ENCODE assay signal across 8 mouse cellular contexts in genomic region chr19:5097521-5098362, GRCm38 (mm10). TPM values are rescaled to one million over a fixed set of nuclear protein-coding genes. Genes with fewer than 3 reads are reported as not detected.
DNase-seq lines count a peak whose midpoint lies in the region; ATAC-seq and TF ChIP-seq lines count a peak whose summit lies in the region.

No protein-coding gene starts in this region.

- no peaks in the 10 kb centered on the region for H3K9me3 ChIP-seq in kidney, postnatal 0 days (replicated peaks; ENCODE audit: low read length)
- no peaks in the 10 kb centered on the region for H3K9me3 ChIP-seq in neural tube, embryonic 11.5 days (ENCODE audit: control insufficient read depth, low read length)

- H3K9ac ChIP-seq in kidney, postnatal 0 days (ENCODE audit: low read depth, low read length): peak overlapping the region; percentile 64
- H3K9ac ChIP-seq in neural tube, embryonic 11.5 days (ENCODE audit: low read length): peak overlapping the region; percentile 87

- no peak for DNase-seq in kidney, postnatal 0 days (ENCODE audit: low spot score)
- DNase-seq in kidney, postnatal 4 days: no peak
- DNase-seq in embryo, embryonic 9.5 days (ENCODE audit: extremely low spot score): peak; percentile 40
- DNase-seq in induced T-regulatory cell, adult 2 months (ENCODE audit: low read depth): peak; percentile 40
- DNase-seq in neural tube, embryonic 11.5 days (ENCODE audit: low spot score): peak; percentile 18
- DNase-seq in urinary bladder, postnatal 4 days (ENCODE audit: low spot score in 2 of 2): no peak
- no peak for DNase-seq in spleen, postnatal 10 days (ENCODE audit: low spot score in 2 of 2)
- no peak for DNase-seq in layer of hippocampus, adult 9-10 months (ENCODE audit: low spot score)

- no peak for ATAC-seq in kidney, postnatal 0 days (replicated peaks; ENCODE audit: low FRiP score, low read depth)
- ATAC-seq in neural tube, embryonic 11.5 days (ENCODE audit: insufficient read depth, low FRiP score, low TSS enrichment): peak; percentile 13; the same call in 1 of the 2 replicates

- H3K4me2 ChIP-seq in kidney, postnatal 0 days (ENCODE audit: low read length): peak overlapping the region; percentile 95
- H3K4me2 ChIP-seq in neural tube, embryonic 11.5 days (ENCODE audit: low read depth): peak overlapping the region; percentile 98

- H3K27ac ChIP-seq in kidney, postnatal 0 days: no peak overlapping the region
- H3K27ac ChIP-seq in neural tube, embryonic 11.5 days (ENCODE audit: low read depth, low read length): peak overlapping the region; percentile 74; the same call in 1 of the 2 replicates

- peaks cover 31% of the 10 kb centered on the region for H3K36me3 ChIP-seq in kidney, postnatal 0 days (ENCODE audit: insufficient read depth, low read length)
- H3K36me3 ChIP-seq in neural tube, embryonic 11.5 days (ENCODE audit: control insufficient read depth, insufficient read depth, low read length): peaks cover 9% of the 10 kb centered on the region

- WGBS in kidney, postnatal 0 days: 5% methylated on average over 26 of the region's 31 CpGs
- 5% methylated on average over 29 of the region's 31 CpGs for WGBS in neural tube, embryonic 11.5 days

- H3K4me3 ChIP-seq in kidney, postnatal 0 days (replicated peaks; ENCODE audit: low read depth, low read length): peak overlapping the region; percentile 45
- H3K4me3 ChIP-seq in neural tube, embryonic 11.5 days (ENCODE audit: low read depth, low read length): peak overlapping the region; percentile 70

- no peaks in the 10 kb centered on the region for H3K27me3 ChIP-seq in kidney, postnatal 0 days (ENCODE audit: insufficient read depth, low read length)
- H3K27me3 ChIP-seq in neural tube, embryonic 11.5 days (ENCODE audit: control insufficient read depth, insufficient read depth, low read length): no peaks in the 10 kb centered on the region

- H3K4me1 ChIP-seq in kidney, postnatal 0 days (replicated peaks; ENCODE audit: insufficient read depth, low read length): peaks cover 10% of the 10 kb centered on the region
- H3K4me1 ChIP-seq in neural tube, embryonic 11.5 days (ENCODE audit: control insufficient read depth, insufficient read depth, low read length): peaks cover 38% of the 10 kb centered on the region

- no peak for TF ChIP-seq CTCF in kidney, postnatal 0 days (IDR thresholded peaks at IDR 0.05; ENCODE audit: low read depth)

RNA-seq across cellular contexts. Expression of gene Cnih2, which starts 0.6 kb away (rescaled TPM):
- 4.2 and 4.7 TPM in 2 replicates for polyA plus RNA-seq in kidney, postnatal 0 days (2015; fragmentation: Nextera tagmentation; extraction: Ambion mirVana)
- polyA plus RNA-seq in neural tube, embryonic 11.5 days (2014; fragmentation: Nextera tagmentation; extraction: Ambion mirVana): 110 and 127 TPM in 2 replicates

RNA-seq across cellular contexts. Expression of gene Rab1b, which starts 9.1 kb away (rescaled TPM):
- polyA plus RNA-seq in kidney, postnatal 0 days (2015; fragmentation: Nextera tagmentation; extraction: Ambion mirVana): 270 and 284 TPM in 2 replicates
- polyA plus RNA-seq in neural tube, embryonic 11.5 days (2014; fragmentation: Nextera tagmentation; extraction: Ambion mirVana): 250 and 266 TPM in 2 replicates

RNA-seq across cellular contexts. Expression of gene Yif1a, which starts 9.4 kb away (rescaled TPM):
- polyA plus RNA-seq in kidney, postnatal 0 days (2015; fragmentation: Nextera tagmentation; extraction: Ambion mirVana): 129 and 132 TPM in 2 replicates
- polyA plus RNA-seq in neural tube, embryonic 11.5 days (2014; fragmentation: Nextera tagmentation; extraction: Ambion mirVana): 80.4 and 88.0 TPM in 2 replicates

RNA-seq across cellular contexts. Expression of gene Tmem151a, which starts 12.4 kb away (rescaled TPM):
- 1.4 and 2.1 TPM in 2 replicates for polyA plus RNA-seq in kidney, postnatal 0 days (2015; fragmentation: Nextera tagmentation; extraction: Ambion mirVana)
- polyA plus RNA-seq in neural tube, embryonic 11.5 days (2014; fragmentation: Nextera tagmentation; extraction: Ambion mirVana): 1.8 and 2.0 TPM in 2 replicates

RNA-seq across cellular contexts. Expression of gene Klc2, which starts 20.6 kb away (rescaled TPM):
- 18.1 and 20.2 TPM in 2 replicates for polyA plus RNA-seq in kidney, postnatal 0 days (2015; fragmentation: Nextera tagmentation; extraction: Ambion mirVana)
- polyA plus RNA-seq in neural tube, embryonic 11.5 days (2014; fragmentation: Nextera tagmentation; extraction: Ambion mirVana): 40.2 and 43.5 TPM in 2 replicates

Comparison
In these comparisons a context has a peak if more than half of its experiments do, and no peak if none do; other contexts are left out.
1. DNase-seq: peak in embryo, embryonic 9.5 days (single experiment), induced T-regulatory cell, adult 2 months (single experiment) and neural tube, embryonic 11.5 days (single experiment); none in kidney, postnatal 0 days (single experiment), kidney, postnatal 4 days (0 of 2), urinary bladder, postnatal 4 days (0 of 2), spleen, postnatal 10 days (0 of 2) and layer of hippocampus, adult 9-10 months (single experiment).
2. RNA of gene Cnih2, which starts 0.6 kb away (polyA plus RNA-seq): 110 to 127 TPM in neural tube, embryonic 11.5 days; 4.2 to 4.7 TPM in kidney, postnatal 0 days; every median in the first group is over 10 times any median in the second.